Mouse (Mus musculus): Measurements from ENCODE around the gene Mrps14.
A peak's percentile ranks its signal among the peaks of the same experiment; 100 is the strongest.

Mrps14 gene

GRCm38 (mm10) chr1:160227196-160227595 lies 32.2 kb downstream of the Mrps14 start:
- no peak for DNase-seq (ENCODE audit: low read depth, low spot score)

GRCm38 (mm10) chr1:160227850-160228249 lies 32.8 kb downstream of the Mrps14 start:
- DNase-seq (ENCODE audit: low read depth, low spot score), result no peak

GRCm38 (mm10) chr1:160231013-160231412 lies 36.0 kb downstream of the Mrps14 start:
- DNase-seq (ENCODE audit: low read depth, low spot score), result no peak

GRCm38 (mm10) chr1:160232113-160232512 lies 37.1 kb downstream of the Mrps14 start:
- no peak for DNase-seq (ENCODE audit: low read depth, low spot score)

- peak; percentile 43 for DNase-seq (ENCODE audit: low read depth, low spot score)
Measured at GRCm38 (mm10) chr1:160233921-160234320, 38.9 kb downstream of the Mrps14 start.

- no peak for DNase-seq (ENCODE audit: low read depth, low spot score)
Measured at GRCm38 (mm10) chr1:160237981-160238380, 43.0 kb downstream of the Mrps14 start.

- no peak for DNase-seq (ENCODE audit: low read depth, low spot score)
Measured at GRCm38 (mm10) chr1:160238852-160239443, 43.9 kb downstream of the Mrps14 start.

GRCm38 (mm10) chr1:160240091-160240490 lies 45.1 kb downstream of the Mrps14 start:
- DNase-seq (ENCODE audit: low read depth, low spot score), result no peak

- DNase-seq (ENCODE audit: low read depth, low spot score), result no peak
Measured at GRCm38 (mm10) chr1:160244689-160245088, 49.7 kb downstream of the Mrps14 start.

GRCm38 (mm10) chr1:160245954-160246353 lies 50.9 kb downstream of the Mrps14 start:
- DNase-seq (ENCODE audit: low read depth, low spot score), result no peak

GRCm38 (mm10) chr1:160246844-160247243 lies 51.8 kb downstream of the Mrps14 start:
- DNase-seq (ENCODE audit: low read depth, low spot score), result no peak

- DNase-seq (ENCODE audit: low read depth, low spot score), result no peak
Measured at GRCm38 (mm10) chr1:160247473-160247872, 52.5 kb downstream of the Mrps14 start.

- no peak for DNase-seq (ENCODE audit: low read depth, low spot score)
Measured at GRCm38 (mm10) chr1:160249786-160250185, 54.8 kb downstream of the Mrps14 start.

- no peak for DNase-seq (ENCODE audit: low read depth, low spot score)
Measured at GRCm38 (mm10) chr1:160250782-160251181, 55.8 kb downstream of the Mrps14 start.

- peak; percentile 40 for DNase-seq (ENCODE audit: low read depth, low spot score)
Measured at GRCm38 (mm10) chr1:160251388-160252007, 56.5 kb downstream of the Mrps14 start.
